In the genomic region with DNA sequence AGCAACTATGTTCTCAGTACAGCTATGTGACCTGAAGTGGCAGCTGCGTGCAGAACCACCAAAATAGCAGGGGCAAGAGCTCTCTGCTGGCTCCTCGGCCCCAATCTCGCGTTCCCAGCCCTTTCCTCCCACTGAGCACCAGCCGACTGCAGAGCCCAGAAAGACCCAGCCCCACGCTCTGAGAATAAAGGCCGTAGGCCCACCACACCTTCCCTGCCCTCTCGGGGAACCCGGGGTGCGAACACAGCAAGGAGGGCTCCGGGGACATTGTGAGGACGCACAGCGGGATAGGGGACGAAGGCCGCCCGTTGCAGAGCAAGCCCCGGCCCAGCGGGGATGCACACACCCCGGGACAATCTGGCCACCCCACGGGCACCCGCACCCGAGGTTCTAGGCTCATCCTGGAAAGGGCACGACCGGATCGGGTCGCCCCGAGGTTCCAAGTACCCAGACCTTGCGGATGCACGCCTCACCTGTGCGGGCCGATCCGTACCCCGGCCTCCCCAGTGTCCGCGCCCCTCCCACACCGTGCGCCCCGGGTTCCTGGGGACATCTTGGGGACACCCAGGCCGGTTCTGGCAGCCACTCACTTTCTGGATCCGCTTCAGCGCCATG, we compare ENCODE assay signal across 8 mouse cellular contexts. TPM values are rescaled to one million over a fixed set of nuclear protein-coding genes. Genes with fewer than 3 reads are reported as not detected.
DNase-seq lines count a peak whose midpoint lies in the region; ATAC-seq and TF ChIP-seq lines count a peak whose summit lies in the region.

No protein-coding gene starts in this region.

- no peaks in the 10 kb centered on the region for H3K27me3 ChIP-seq in forebrain, postnatal 0 days (ENCODE audit: insufficient read depth, low read length)
- H3K27me3 ChIP-seq in hindbrain, embryonic 16.5 days (replicated peaks; ENCODE audit: control insufficient read depth, insufficient read depth, low read length) = no peaks in the 10 kb centered on the region
- H3K27me3 ChIP-seq in stomach, embryonic 16.5 days (ENCODE audit: control insufficient read depth, insufficient read depth, low read length) = no peaks in the 10 kb centered on the region

- H3K27ac ChIP-seq in forebrain, postnatal 0 days (ENCODE audit: low read depth, low read length) = peak overlapping the region; percentile 93
- H3K27ac ChIP-seq in hindbrain, embryonic 16.5 days (ENCODE audit: low read depth, low read length) = peak overlapping the region; percentile 83
- H3K27ac ChIP-seq in stomach, embryonic 16.5 days (ENCODE audit: low read length) = peak overlapping the region; percentile 31

- peak; percentile 67 for ATAC-seq in forebrain, postnatal 0 days
- ATAC-seq in hindbrain, embryonic 16.5 days = peak; percentile 82
- ATAC-seq in megakaryocyte progenitor cell, adult 5-6 weeks (replicated peaks; ENCODE audit: poor library complexity) = peak; percentile 20
- peak; percentile 76 for ATAC-seq in stomach, embryonic 16.5 days (ENCODE audit: insufficient read depth, low FRiP score)

- 1% methylated on average over 41 of the region's 41 CpGs for WGBS in forebrain, postnatal 0 days
- WGBS in hindbrain, embryonic 16.5 days = 0% methylated on average over 26 of the region's 41 CpGs
- WGBS in stomach, embryonic 16.5 days = under 1% methylated on average over 41 of the region's 41 CpGs

- no peaks in the 10 kb centered on the region for H3K9me3 ChIP-seq in forebrain, postnatal 0 days (ENCODE audit: low read length)
- no peaks in the 10 kb centered on the region for H3K9me3 ChIP-seq in hindbrain, embryonic 16.5 days (ENCODE audit: control insufficient read depth, low read length)
- no peaks in the 10 kb centered on the region for H3K9me3 ChIP-seq in stomach, embryonic 16.5 days (replicated peaks; ENCODE audit: control insufficient read depth, low read length)

- no peaks in the 10 kb centered on the region for H3K36me3 ChIP-seq in forebrain, postnatal 0 days (ENCODE audit: insufficient read depth)
- no peaks in the 10 kb centered on the region for H3K36me3 ChIP-seq in hindbrain, embryonic 16.5 days (ENCODE audit: control insufficient read depth, insufficient read depth, low read length)
- H3K36me3 ChIP-seq in stomach, embryonic 16.5 days (ENCODE audit: control insufficient read depth, insufficient read depth, low read length) = no peaks in the 10 kb centered on the region

- H3K9ac ChIP-seq in forebrain, postnatal 0 days = peak overlapping the region; percentile 99
- H3K9ac ChIP-seq in hindbrain, embryonic 16.5 days (ENCODE audit: low read depth, low read length) = peak overlapping the region; percentile 88
- H3K9ac ChIP-seq in stomach, embryonic 16.5 days (ENCODE audit: low read length) = peak overlapping the region; percentile 96

- peak overlapping the region; percentile 57 for H3K4me2 ChIP-seq in forebrain, postnatal 0 days (ENCODE audit: low read depth)
- H3K4me2 ChIP-seq in hindbrain, embryonic 16.5 days (ENCODE audit: low read length) = peak overlapping the region; percentile 67
- H3K4me2 ChIP-seq in stomach, embryonic 16.5 days (ENCODE audit: low read depth, low read length) = peak overlapping the region; percentile 80

- H3K4me3 ChIP-seq in forebrain, postnatal 0 days (ENCODE audit: low read depth, low read length) = peak overlapping the region; percentile 94
- H3K4me3 ChIP-seq in hindbrain, embryonic 16.5 days (ENCODE audit: low read length) = peak overlapping the region; percentile 70
- H3K4me3 ChIP-seq in stomach, embryonic 16.5 days (replicated peaks; ENCODE audit: low read length) = peak overlapping the region; percentile 89

- no peak for TF ChIP-seq CTCF in forebrain, postnatal 0 days (IDR thresholded peaks at IDR 0.05; ENCODE audit: low read depth)

- H3K4me1 ChIP-seq in forebrain, postnatal 0 days (ENCODE audit: insufficient read depth) = peaks cover 20% of the 10 kb centered on the region
- H3K4me1 ChIP-seq in hindbrain, embryonic 16.5 days (ENCODE audit: control insufficient read depth, insufficient read depth, low read depth, low read length) = peaks cover 16% of the 10 kb centered on the region
- peaks cover 5% of the 10 kb centered on the region for H3K4me1 ChIP-seq in stomach, embryonic 16.5 days (ENCODE audit: control insufficient read depth, insufficient read depth, low read length)

- peak; percentile 8 for DNase-seq in adrenal gland, adult 8-10 months
- DNase-seq in adrenal gland, postnatal 14 days = no peak
- DNase-seq in spleen, postnatal 36 days (ENCODE audit: low spot score in 2 of 2) = peak; percentile 5 to 7
- no peak for DNase-seq in spleen, adult 12 weeks (ENCODE audit: low spot score)
- DNase-seq in forebrain, postnatal 0 days = no peak

RNA-seq across cellular contexts. Expression of a gene that starts 0.4 kb away (rescaled TPM):
- total RNA-seq in adrenal gland, adult 8-10 months (2022) = 10 to 100 TPM; 17.1 to 23.0 (median 21.3) TPM
- 19.2 and 20.5 TPM in 2 replicates for total RNA-seq in adrenal gland, postnatal 14 days (2021)
- total RNA-seq in forebrain, postnatal 0 days (2014; rRNA removed) = 80.7 and 82.6 TPM in 2 replicates
- 227 and 232 TPM in 2 replicates for polyA plus RNA-seq in forebrain, postnatal 0 days (2015; fragmentation: Nextera tagmentation; extraction: Ambion mirVana)
- polyA plus RNA-seq in hindbrain, embryonic 16.5 days (2015; fragmentation: Nextera tagmentation; extraction: Ambion mirVana) = 153 and 166 TPM in 2 replicates
- 64.9 and 65.5 TPM in 2 replicates for total RNA-seq in megakaryocyte progenitor cell, adult 5-6 weeks (2015)
- 9.7 and 10.5 TPM in 2 replicates for total RNA-seq in megakaryocyte progenitor cell, adult 5-6 weeks (2017)
- polyA plus RNA-seq in stomach, embryonic 16.5 days (2015; fragmentation: Nextera tagmentation; extraction: Ambion mirVana) = 44.1 and 47.3 TPM in 2 replicates

RNA-seq across cellular contexts. Expression of a gene that starts 46.5 kb away (rescaled TPM):
- 10 to 100 TPM; 45.4 to 56.1 (median 51.8) TPM for total RNA-seq in adrenal gland, adult 8-10 months (2022)
- total RNA-seq in adrenal gland, postnatal 14 days (2021) = 66.3 and 70.1 TPM in 2 replicates
- 25.1 and 50.9 TPM in 2 replicates for total RNA-seq in forebrain, postnatal 0 days (2014; rRNA removed)
- polyA plus RNA-seq in forebrain, postnatal 0 days (2015; fragmentation: Nextera tagmentation; extraction: Ambion mirVana) = 46.9 and 47.7 TPM in 2 replicates
- polyA plus RNA-seq in hindbrain, embryonic 16.5 days (2015; fragmentation: Nextera tagmentation; extraction: Ambion mirVana) = 41.4 and 50.6 TPM in 2 replicates
- total RNA-seq in megakaryocyte progenitor cell, adult 5-6 weeks (2015) = 63.2 and 67.9 TPM in 2 replicates
- total RNA-seq in megakaryocyte progenitor cell, adult 5-6 weeks (2017) = 100 and 136 TPM in 2 replicates
- polyA plus RNA-seq in stomach, embryonic 16.5 days (2015; fragmentation: Nextera tagmentation; extraction: Ambion mirVana) = 65.0 and 76.1 TPM in 2 replicates

Comparison
In these comparisons a context has a peak if more than half of its experiments do, and no peak if none do; other contexts are left out.
1. DNase-seq: peak in adrenal gland, adult 8-10 months (single experiment) and spleen, postnatal 36 days (2 of 2); none in adrenal gland, postnatal 14 days (single experiment), spleen, adult 12 weeks (single experiment) and forebrain, postnatal 0 days (single experiment).
2. ATAC-seq: peak in every context shown above with its lines; median percentile 82 in hindbrain, embryonic 16.5 days; 76 in stomach, embryonic 16.5 days; 67 in forebrain, postnatal 0 days; 20 in megakaryocyte progenitor cell, adult 5-6 weeks.
3. H3K27ac ChIP-seq: peak in every context shown above with its lines; median percentile 93 in forebrain, postnatal 0 days; 83 in hindbrain, embryonic 16.5 days; 31 in stomach, embryonic 16.5 days.
4. Peak in every context shown above with its lines, with median percentiles within 50 percentile points of each other: H3K4me2 ChIP-seq, H3K4me3 ChIP-seq and H3K9ac ChIP-seq.